Mouse (Mus musculus) frontal cortex, postnatal 36 days (tissue): ENCODE data around the gene Ptgr2.
A peak's percentile ranks its signal among the peaks of the same experiment; 100 is the strongest.
"Not testable (repeated sequence)": the region's sequence is repeated elsewhere in the genome, so short reads cannot be mapped to it uniquely, and the experiment has no call there.

ENCODE experiments used
- DNase-seq, 2 experiments: peaks; one replicate each; pipeline ENCODE4 v3.0.0; 2022; ENCODE audit warnings: low spot score in 2 of 2

The Ptgr2 gene

DNA sequence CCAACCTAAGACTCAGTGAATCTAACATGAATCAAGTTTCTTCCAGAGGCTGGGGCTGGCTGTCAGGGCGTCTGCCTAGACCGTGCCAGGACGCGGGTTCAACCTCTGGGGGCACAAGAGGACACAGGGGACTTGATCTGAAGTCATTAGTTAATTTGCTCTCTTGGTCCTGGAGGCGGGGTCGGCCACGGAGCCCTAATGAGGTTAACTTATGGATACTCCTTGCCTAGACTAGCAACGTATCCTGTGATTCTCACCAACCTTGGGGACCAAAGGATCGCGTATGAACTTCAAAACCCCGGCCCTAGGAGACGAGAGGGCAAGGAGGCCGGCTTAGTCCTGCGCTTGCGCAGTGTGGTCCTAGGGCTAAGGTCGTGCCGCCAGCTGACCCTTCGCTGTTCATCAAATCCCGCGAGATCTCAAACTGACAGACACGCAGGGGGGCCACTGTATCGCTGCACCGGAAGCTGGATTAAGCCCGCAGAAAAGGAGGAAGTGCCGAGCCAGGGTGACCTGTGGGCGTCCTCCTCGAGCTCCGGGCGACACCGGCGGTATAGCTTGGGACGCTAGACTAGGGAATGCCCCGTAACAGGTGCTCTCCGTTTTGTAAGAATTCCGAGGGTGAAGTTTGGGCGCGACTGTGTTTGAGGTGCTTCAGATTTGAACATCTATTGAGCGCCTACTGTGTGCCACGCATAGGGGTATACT lies at the start of gene Ptgr2:
Gene Ptgr2, plus strand, starts transcription at position 348 of the 708 bp plus-strand sequence.
- peak; percentile 80 to 91 for DNase-seq

DNA sequence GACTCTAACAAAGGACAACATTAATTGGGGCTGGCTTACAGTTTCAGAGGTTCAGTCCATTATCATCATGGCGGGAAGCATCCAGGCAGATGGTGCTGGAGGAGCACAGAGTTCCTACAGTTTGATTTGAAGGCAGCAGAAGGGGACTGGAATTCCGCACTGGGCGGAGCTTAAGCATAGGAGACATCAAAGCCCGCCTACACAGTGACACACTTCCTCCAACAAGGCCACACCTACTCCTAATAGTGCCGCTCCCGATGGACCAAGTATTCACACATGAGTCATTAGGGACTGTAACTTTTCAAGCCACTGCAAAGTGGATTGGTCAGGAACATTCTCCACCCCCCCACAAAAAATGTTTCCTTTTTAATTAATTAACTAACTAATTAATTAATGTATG lies 49.5 kb upstream of the Ptgr2 start:
- DNase-seq: no peak

DNA sequence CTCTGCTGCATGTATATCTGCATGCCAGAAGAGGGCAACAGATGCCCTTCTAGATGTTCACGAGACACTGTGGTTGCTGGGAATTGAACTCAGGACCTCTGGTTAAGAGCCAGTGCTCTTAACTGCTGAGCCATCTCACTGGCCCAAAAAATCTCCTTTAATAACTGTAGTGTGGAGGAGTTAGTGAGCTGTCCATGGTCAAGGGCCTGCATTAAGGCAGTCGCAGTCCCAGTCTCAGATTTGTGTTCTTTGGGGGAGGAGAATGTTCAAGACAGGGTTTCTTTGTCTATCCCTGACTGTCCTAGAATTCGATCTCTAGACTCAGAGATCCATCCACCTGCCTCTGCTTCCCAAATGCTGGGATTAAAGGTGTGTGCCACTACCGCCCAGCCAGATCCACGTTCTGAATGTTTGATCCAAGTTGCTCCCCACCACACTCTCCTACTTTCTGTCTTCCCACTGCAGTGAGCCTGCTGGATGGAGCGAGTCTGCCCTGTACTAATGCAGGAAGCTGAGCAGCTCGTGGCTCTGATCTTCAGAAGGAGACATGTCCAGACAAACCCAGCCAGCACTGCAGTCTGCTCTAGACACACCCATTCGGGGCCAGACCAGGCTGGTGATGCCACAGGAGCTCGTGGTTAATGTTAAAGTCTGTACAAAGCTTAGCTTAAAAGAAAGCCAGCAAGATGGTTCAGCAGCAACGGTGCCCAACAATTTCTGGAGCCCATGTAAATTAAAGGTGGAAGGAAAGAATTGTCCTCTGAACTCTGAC lies 48.9 kb upstream of the Ptgr2 start:
- no peak for DNase-seq

DNA sequence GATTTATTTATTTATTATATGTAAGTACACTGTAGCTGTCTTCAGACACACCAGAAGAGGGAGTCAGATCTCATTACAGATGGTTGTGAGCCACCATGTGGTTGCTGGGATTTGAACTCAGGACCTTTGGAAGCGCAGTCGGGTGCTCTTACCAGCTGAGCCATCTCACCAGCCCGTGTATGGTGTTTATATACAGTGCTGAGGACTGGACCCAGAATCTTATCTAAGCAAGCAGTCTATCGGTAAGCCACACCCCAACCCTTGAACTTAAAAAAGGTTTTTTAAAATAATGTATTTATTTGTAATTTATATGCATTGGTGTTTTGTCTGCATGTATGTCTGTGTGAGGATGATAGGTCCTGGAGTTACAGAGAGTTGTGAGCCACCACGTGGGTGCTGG lies 48.0 kb upstream of the Ptgr2 start:
- not testable (repeated sequence) for DNase-seq

DNA sequence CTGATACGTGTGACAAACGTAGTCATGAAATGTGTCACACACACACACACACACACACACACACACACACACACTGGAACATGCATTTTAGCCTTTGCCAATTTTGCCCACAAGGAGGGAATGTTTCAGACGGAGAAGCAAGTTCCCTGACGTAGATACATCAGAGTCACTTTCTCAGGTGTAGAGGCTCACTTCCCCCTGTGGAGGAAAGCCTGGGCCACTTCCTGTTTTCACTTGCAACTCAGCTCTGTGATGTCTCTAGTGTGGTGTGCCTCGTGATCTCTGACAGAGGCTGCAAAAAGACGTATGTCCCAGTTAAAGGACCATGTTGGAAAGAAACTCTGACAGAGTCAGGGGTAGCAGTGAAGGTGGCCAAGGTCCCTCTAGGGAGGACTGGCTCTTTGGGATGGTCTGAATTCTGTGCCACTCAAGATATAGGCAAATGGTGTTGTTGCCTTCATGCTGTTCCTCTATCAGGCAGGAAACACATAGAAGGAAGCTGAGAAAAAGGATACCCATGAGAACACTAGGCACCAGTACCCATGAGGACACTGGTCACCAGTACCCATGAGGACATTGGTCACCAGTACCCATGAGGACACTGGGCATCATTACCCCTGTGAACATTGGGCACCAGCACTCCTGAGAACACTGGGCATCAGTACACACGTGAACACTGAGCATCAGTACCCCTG lies 41.8 kb upstream of the Ptgr2 start:
- DNase-seq: no peak

DNA sequence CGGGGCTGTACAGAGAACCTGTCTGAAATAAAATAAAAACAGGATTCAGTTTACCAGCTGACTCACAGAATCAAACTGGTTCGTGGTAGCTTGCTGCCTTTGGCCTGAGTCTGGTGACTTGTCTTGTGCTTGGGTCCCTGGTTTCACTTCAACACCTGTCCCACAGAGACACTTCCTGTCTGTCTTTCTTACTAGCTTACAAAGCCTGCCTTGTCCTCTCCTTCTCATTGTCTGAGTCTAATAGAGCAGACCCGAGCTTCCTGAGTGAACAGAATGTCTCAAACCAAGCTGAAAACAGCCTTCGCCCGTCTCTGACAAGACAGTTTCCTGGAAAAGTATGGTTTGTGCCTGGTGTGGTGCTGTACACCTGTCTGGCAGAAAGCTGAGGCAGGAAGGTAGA lies 39.3 kb upstream of the Ptgr2 start:
- no peak for DNase-seq

DNA sequence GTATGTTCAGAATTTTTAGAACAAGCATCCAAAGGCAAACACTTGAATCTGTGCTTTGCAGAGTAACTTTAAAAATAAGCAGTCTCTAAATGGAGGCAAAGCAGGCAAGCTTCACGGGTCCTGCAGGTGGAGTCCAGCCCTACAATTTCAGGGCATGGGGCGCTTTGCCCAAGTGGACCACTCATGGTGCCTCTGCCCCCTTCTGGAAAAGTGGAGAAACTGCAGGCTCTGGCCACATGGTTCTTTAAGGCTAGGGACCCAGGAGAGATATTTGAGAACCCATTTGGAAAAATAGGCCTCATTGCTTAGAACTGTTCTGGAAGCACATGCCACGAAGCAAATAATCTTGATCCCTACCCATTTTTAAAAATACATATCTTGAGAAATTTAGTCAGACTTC lies 35.8 kb upstream of the Ptgr2 start:
- DNase-seq: peak; percentile 13 to 30

DNA sequence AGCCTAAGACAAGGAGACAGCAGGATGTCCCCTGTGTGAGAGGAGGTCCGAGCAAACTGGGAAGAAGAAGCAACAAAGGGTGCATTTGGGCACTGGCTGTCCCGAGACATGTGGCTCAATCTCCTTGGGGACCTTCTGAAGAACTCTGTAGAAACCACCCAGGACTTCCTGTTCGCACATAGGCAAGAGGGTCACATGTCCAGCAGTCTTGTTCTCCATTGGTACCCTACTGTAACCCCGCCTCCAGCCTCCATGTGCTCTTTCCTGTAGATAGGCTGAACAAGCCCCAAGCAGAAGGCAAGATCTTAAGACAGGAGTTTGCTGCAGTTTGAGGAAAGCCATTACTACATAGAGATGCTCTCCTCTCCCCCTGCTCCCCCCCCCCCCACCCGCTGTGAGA lies 32.2 kb upstream of the Ptgr2 start:
- DNase-seq: no peak

DNA sequence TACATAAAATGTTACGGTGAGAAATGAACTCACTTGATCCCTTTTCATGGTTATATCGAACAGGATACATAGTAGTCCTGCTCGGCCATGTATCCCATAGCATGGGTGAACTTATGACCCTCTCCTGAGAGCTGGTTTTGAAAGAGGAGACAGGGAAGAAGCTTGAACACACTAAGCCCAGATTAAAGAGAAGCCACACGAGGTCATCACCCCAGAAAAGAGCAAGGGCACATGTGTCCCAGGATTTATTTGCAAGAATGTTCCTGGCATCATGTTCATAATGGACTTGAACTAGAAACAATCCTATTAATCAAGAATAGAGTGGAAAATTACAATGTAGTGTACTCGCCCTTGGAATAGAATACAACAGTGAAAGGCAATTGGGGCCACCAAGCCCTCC lies 30.1 kb upstream of the Ptgr2 start:
- DNase-seq: no peak

DNA sequence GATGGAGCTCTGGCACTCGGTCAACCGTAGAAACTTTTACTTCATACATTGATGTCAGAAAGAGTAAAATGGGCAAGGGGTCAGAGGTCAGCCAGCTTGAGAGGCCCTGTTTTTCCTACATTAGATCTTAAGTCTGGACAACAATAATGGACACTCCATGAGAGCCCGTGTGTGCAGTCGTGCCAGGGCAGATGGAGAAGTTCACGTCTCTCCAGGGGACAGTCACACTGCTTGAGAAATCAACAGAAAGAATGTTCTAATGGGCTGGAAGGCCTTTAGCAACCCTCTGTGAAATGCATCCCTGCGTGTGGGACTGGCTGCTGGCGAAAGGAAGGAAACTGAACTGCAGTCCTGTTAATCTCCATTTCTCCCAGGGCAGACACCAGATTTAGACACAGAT lies 24.7 kb upstream of the Ptgr2 start:
- DNase-seq: no peak

DNA sequence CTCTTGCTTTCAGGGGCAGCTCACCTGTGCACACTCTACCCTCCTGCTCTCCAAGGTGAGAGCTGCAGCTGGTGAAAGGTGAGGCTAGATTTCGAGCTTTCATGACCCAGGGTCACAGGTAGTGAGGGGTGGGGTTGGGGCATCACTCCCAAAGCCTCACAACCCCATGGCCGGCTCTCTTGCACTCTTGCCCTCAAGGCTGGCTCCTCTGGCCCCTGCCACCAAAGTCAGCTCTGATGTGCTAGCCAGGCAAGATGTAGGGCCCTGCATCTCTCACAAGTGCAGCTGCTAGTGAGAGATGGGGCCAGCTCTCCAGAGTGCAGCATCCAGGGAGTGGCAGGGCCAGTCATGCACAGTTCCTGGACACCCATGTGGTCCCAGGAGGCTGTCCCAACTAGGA lies 17.8 kb upstream of the Ptgr2 start:
- no peak for DNase-seq

DNA sequence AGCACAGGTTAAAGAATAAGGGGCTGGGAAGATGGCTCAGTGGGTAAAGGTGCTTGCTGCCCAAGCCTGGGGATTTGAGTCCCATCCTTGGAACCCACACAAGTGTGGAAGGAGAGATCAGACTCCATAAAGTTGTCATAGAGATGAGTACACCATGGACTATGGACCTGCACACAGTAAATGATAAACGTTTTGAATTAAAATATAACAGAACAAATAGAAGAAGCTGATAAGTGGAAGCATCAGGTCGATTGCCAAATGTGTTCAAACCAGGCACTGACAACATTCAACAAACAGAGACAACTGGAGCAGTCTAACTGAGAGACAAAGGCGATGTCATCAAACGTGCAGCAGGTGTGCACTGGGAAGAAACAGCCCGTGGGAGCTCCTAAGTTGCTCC lies 11.7 kb upstream of the Ptgr2 start:
- no peak for DNase-seq

DNA sequence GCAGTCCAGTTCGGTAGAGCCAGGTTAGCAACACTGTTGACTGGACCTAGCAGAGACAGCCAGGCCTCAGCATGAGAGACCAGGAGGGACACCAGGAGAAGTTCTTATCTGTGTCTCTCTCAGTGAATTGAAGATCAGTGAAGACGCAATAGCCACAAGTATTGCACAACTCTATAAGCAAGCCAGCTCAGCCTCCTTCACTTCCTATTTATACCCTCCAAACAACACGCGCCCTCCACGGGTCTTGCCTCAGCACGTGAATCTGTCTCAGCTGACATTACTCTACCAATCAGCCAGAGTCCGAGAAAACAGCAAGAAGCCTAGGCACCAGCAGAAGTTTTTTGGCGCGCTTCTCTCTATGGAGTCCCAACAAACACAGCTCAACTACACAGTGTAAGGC lies 9.7 kb upstream of the Ptgr2 start:
- DNase-seq: no peak

DNA sequence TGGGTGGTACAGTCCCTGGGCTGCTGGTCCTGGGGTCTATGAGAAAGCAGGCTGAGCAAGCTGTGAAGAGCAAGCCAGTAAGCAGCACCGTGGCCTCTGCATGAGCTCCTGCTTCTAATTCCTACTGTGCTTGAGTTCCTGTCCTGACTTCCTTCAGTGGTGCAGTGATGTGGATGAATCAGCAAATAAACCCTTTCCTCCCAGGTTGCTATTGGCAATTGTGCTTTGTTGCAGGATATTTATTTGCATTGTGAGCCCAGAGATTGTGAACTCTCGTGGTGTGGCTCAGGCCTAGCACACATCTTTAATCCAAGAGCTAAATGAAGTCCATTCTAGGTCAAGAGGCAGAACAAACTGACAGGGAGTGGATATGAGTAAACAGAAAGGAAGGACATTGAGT lies 8.7 kb upstream of the Ptgr2 start:
- DNase-seq: no peak

DNA sequence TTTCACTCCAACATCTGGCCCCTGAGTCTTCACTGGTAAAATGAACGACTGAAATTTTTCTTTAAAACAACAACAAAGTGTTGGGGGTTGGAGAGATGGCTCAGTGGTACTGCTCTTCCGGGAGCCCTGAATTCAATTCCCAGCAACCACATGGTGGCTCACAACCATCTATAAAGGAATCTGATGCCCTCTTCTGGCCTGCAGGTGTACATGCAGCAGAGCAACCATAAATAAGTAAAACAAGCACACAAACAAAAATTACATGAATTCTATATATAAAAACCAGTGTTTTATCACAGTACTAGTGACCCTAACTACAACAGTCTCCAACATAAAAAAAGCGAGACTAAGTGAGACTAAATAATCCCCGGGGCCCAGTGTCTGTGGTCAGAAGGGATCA lies 8.2 kb upstream of the Ptgr2 start:
- no peak for DNase-seq

DNA sequence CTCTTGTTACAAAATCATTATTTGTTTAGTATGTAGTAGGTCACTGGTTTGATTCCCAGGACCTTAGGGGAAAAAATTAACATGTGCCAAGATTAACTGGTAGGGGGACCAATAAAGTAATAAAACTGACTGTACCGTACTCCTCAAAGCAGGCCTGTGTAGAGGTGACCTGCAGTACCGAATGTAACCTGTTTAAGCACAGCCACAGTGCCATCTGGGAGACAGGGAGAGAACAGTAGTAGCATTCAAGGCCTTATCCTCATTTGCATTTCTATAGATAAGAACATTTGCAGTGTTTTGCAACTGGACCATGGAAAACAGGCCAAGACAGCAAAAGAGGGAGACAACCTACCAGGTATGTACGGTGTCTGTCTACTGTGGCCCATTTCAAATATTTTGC lies 7.2 kb upstream of the Ptgr2 start:
- no peak for DNase-seq

DNA sequence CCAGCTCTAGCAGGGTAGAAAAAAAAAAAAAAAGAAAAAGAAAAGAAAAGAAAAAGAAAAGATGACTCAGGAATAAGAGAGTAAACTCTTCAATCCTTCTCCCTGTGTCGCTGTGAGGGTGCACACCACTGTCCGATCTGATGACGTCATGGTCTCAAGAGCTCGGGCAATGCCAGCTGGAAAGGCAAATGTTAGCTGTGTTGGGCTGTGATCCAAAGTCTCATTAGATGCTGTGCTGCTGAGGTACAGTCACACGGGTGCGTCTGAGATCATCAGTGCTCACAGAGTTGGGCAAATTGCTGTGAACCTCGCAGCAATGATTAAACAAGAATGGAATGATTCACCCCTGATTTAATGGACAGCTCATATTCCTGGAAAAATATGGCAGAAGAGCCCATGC lies 6.1 kb upstream of the Ptgr2 start:
- peak; percentile 4 to 11 for DNase-seq

DNA sequence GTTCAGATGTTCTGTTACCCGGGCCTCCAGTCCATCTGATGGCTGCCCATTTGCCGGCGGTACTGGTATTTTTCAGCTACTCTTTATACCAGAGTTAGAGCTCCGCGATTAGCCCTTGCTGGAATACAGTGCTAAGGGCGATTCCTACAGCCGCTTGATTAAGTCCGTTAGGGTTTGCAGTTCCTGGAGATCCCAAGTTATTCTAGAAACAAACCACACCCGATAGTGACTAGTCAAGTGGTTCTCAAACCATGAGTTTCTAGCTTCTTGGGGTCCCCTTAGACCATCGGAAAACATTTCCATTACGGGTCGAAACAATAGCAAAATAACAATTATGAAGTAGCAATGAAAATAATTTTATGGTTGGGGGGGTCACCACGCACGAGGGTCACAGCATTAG lies 641 bp upstream of the Ptgr2 start:
- no peak for DNase-seq

DNA sequence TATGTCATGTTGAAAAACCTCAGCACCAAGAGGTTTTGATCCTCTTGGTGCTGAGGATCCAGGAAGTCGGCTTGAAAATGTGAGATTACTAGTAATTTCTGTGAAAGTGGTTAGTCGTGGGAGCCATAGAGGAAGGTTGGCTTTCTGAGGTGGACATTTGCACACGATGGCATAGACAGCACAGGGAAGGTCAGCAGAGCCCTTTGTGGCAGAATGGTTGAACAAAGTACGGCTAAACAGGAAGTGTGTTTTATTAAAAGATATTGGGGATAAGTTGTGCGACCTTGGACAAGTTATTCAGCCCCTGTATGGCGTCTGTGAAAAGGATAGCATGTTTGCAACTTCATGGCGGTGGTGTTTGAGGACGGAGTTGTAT lies 549 bp downstream of the Ptgr2 start:
- no peak for DNase-seq

DNA sequence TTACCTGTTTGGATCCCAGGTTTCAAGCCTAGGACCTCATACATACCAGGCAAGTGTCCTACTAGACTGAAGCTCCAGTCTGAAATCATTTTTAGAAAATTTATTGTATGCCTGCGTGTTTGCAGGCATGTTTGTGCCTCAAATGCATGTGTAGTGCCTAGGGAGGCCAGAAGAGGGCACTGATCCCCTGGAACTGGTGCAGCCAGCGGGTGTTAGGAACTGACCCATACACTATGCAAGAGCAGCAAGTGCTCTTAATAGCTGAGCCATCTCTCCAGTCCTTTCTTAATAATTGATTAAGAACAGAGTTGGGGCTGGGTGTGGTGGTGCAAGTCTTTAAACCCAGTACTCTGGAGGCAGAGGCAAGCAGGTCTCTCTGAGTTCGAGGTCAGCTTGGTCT lies 3.4 kb downstream of the Ptgr2 start:
- no peak for DNase-seq

DNA sequence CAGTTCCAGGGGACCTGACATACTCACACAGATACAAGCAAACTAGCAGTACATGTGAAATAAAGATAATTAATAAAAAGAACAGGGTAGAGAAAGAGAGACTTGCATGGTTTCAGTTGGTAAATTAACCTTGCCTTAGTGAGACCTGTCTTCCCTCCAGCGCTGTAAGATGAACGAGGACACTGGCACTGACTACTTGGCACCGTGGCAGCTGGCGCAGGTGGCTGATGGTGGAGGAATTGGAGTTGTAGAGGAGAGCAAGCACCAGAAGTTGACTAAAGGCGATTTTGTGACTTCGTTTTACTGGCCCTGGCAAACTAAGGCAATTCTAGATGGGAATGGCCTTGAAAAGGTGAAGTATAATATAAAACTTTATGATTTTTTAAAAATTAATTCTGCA lies 12.8 kb downstream of the Ptgr2 start:
- DNase-seq: no peak

DNA sequence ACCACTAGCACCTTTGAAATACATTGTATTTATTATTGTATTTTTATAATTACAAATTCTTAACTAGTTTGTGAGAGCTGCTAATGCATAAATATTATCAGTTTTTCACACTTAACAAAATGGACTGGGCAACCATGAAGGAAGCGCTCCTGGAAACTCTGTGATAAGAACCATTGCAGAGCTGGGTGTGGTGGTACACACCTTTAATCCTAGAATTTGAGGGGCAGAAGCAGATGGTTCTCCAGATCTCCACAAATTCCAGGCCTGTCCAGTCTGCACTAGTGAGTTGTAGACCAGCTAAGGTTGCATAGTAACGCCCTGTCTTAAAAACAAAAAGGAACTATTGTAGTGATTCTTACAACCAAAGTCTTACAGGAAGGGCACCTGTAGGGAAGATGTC lies 14.2 kb downstream of the Ptgr2 start:
- no peak for DNase-seq

DNA sequence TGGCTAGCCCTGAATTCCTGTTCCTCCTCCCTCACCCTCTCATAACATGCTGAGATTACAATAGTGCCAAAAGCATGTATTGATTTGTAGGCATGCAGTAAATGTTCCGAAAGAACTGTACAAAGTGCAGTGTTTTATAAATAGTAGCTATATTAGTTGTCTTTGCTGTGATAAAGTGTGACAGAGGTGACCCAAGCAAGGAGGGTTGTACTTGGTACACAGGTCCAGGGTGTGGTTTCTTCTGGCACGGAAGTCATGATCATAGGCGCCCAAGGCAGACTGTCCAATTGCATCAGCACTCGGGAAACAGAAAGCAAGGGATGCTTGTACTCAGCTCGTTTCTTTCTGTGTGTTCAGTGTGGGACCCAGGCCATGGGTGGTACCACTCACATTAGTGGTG lies 19.1 kb downstream of the Ptgr2 start:
- no peak for DNase-seq
